Mouse (Mus musculus): ENCODE data around the gene Adcy4. TPM values are rescaled to one million over a fixed set of nuclear protein-coding genes. Genes with fewer than 3 reads are reported as not detected.

Gene Adcy4
- polyA plus RNA-seq, 1 experiment, result 0.02 TPM

DNA sequence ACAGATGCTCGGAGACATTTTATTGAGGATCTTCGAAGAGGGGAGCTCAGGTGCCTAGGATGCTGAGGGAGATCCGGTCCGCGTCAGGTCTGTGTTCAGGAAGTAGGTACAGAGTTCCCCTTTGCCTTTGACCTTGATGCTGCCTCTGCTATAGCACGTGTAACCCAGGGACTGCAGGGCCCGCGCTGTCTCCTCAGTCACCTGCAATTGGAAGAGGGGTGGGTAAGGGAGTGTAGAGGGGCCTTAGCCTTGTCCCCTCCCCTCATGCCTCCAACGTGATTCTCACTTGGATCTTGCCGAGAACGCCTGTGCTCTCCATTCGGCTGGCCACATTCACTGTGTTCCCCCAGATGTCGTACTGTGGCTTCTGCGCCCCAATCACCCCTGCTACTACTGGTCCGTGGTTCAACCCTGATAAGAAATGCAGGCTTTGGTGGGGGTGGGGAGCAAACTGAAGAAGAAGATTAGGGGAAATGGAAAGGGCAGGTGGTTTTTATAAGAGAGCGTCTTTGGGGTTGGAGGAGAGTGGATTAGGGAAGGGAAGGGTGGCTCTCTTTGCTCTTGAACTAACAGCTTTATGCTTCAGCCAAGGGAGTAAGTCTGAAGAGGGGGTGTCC, 14.7 kb downstream of the Adcy4 start:
- no peaks in the 10 kb centered on the region for H3K36me3 ChIP-seq (ENCODE audit: control insufficient read depth, insufficient read depth)
- H3K4me3 ChIP-seq (ENCODE audit: insufficient read depth, poor library complexity, severe bottlenecking), result no peak overlapping the region
- TF ChIP-seq MAX (IDR thresholded peaks at IDR 0.05) (no peak), USF1 (IDR thresholded peaks at IDR 0.05; ENCODE audit: low read depth) (no peak), MYOD1 (IDR thresholded peaks at IDR 0.05; ENCODE audit: control insufficient read depth, insufficient read length, low read depth) (no peak), MYOG (IDR thresholded peaks at IDR 0.05; ENCODE audit: control insufficient read depth, extremely low read depth, insufficient read length) (no peak), CTCF (IDR thresholded peaks at IDR 0.05; ENCODE audit: control insufficient read depth, insufficient read depth, insufficient read length) (no peak), CEBPB (IDR thresholded peaks at IDR 0.05; ENCODE audit: low read depth) (no peak), FOSL1 (IDR thresholded peaks at IDR 0.05; ENCODE audit: insufficient read depth, low read length, poor library complexity, severe bottlenecking) (no peak)
- no peak overlapping the region for H3ac ChIP-seq (ENCODE audit: control insufficient read depth, insufficient read length, low read depth)
- no peaks in the 10 kb centered on the region for H3K79me3 ChIP-seq (ENCODE audit: low read depth)
- H3K79me2 ChIP-seq (ENCODE audit: control insufficient read depth, insufficient read depth), result no peaks in the 10 kb centered on the region
- peaks cover 56% of the 10 kb centered on the region for H3K27me3 ChIP-seq (ENCODE audit: control insufficient read depth, insufficient read depth, insufficient read length)

DNA sequence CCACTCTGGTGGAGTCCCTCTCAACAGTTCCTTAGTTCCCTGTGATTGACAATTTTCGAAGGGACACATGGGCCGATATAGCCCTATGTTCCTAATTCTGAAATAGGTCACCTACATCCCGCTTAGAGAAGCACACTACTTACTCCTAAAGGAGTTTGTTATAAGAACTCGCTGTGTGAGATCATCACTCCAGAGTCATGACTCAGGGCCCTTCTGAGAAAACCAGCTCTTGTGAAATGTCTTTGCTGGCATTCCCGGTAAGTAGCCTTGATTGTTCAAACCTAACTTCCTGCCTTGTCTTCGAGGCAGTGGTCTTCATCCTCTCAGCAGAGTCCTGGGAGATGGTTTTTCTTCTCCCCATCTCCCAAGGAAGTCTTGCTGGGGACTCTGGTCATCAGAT, 15.3 kb downstream of the Adcy4 start:
- Histone ChIP-seq H3K79me3 (ENCODE audit: low read depth) (no peaks in the 10 kb centered on the region), H3K79me2 (ENCODE audit: control insufficient read depth, insufficient read depth) (no peaks in the 10 kb centered on the region), H3ac (ENCODE audit: control insufficient read depth, insufficient read length, low read depth) (no peak overlapping the region), H3K27me3 (ENCODE audit: control insufficient read depth, insufficient read depth, insufficient read length) (peaks cover 54% of the 10 kb centered on the region), H3K4me3 (ENCODE audit: insufficient read depth, poor library complexity, severe bottlenecking) (no peak overlapping the region), H3K36me3 (ENCODE audit: control insufficient read depth, insufficient read depth) (no peaks in the 10 kb centered on the region)
- TF ChIP-seq FOSL1 (IDR thresholded peaks at IDR 0.05; ENCODE audit: insufficient read depth, low read length, poor library complexity, severe bottlenecking) (no peak), MYOG (IDR thresholded peaks at IDR 0.05; ENCODE audit: control insufficient read depth, extremely low read depth, insufficient read length) (no peak)

DNA sequence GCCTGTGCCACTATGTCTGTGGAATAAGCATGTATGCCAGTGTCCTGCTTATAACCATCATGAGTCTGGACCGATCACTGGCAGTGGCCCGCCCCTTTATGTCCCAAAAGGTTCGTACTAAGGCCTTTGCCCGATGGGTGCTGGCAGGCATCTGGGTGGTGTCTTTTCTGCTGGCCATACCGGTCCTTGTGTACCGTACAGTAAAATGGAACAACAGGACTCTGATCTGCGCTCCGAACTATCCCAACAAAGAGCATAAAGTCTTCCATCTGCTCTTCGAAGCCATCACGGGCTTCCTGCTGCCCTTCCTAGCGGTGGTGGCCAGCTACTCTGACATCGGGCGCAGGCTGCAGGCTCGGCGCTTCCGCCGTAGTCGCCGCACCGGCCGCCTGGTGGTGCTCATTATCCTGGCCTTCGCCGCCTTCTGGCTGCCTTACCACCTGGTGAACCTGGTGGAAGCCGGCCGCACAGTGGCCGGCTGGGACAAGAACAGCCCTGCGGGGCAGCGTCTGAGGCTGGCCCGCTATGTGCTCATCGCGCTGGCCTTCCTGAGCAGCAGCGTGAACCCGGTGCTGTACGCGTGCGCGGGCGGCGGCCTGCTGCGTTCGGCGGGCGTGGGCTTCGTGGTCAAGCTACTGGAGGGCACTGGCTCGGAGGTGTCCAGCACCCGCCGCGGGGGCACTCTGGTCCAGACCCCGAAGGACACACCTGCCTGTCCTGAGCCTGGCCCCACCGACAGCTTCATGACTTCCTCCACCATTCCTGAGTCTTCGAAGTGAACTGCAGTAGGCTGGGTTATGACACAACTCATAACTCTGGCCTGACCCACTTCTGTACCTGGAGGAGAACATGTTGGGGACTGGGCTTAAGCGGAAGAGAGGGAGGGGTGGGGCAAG, 16.1 kb downstream of the Adcy4 start:
- no peak for TF ChIP-seq USF1 (IDR thresholded peaks at IDR 0.05; ENCODE audit: low read depth)
- no peak for TF ChIP-seq CTCF (IDR thresholded peaks at IDR 0.05; ENCODE audit: control insufficient read depth, insufficient read depth, insufficient read length)
- TF ChIP-seq FOSL1 (IDR thresholded peaks at IDR 0.05; ENCODE audit: insufficient read depth, low read length, poor library complexity, severe bottlenecking), result no peak
- no peak for TF ChIP-seq CEBPB (IDR thresholded peaks at IDR 0.05; ENCODE audit: low read depth)
- TF ChIP-seq MAX (IDR thresholded peaks at IDR 0.05), result no peak
- H3K4me3 ChIP-seq (ENCODE audit: insufficient read depth, poor library complexity, severe bottlenecking), result no peak overlapping the region

DNA sequence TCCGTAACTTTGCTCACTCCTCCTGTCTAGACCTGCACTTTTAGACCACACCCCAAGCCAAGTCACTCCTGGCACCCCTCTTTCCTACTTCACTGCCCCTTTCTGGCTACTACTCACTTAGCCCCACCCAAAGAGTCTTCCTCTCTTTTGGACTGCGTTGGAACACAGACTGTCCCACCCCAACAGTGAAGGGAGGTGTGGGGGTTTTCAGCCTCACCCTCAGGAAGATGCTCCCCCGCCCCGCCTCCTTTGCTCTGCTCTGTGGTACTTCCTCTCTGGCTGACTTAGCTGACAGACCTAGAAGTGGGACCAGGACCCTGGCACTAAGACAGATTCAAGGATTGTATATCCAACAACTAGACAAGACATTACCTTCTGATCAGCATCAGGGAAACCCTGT, 18.2 kb downstream of the Adcy4 start, which contains the start of gene Ltb4r1:
Gene Ltb4r1 (plus strand): TSS at position 267 of the 400 bp plus-strand sequence.
- peaks cover 57% of the 10 kb centered on the region for H3K27me3 ChIP-seq (ENCODE audit: control insufficient read depth, insufficient read depth, insufficient read length)
- no peaks in the 10 kb centered on the region for H3K79me3 ChIP-seq (ENCODE audit: low read depth)
- no peak for TF ChIP-seq FOSL1 (IDR thresholded peaks at IDR 0.05; ENCODE audit: insufficient read depth, low read length, poor library complexity, severe bottlenecking)
- TF ChIP-seq MAX (IDR thresholded peaks at IDR 0.05), result no peak
- no peak for TF ChIP-seq MYOG (IDR thresholded peaks at IDR 0.05; ENCODE audit: control insufficient read depth, extremely low read depth, insufficient read length)
- no peak for TF ChIP-seq CEBPB (IDR thresholded peaks at IDR 0.05; ENCODE audit: low read depth)
- TF ChIP-seq CTCF (IDR thresholded peaks at IDR 0.05; ENCODE audit: control insufficient read depth, insufficient read depth, insufficient read length), result no peak
- TF ChIP-seq USF1 (IDR thresholded peaks at IDR 0.05; ENCODE audit: low read depth), result no peak
- no peak for TF ChIP-seq MYOD1 (IDR thresholded peaks at IDR 0.05; ENCODE audit: control insufficient read depth, insufficient read length, low read depth)
- H3ac ChIP-seq (ENCODE audit: control insufficient read depth, insufficient read length, low read depth), result no peak within 1 kb of the TSS
- H3K79me2 ChIP-seq (ENCODE audit: control insufficient read depth, insufficient read depth), result no peaks in the 10 kb centered on the region
- no peaks in the 10 kb centered on the region for H3K36me3 ChIP-seq (ENCODE audit: control insufficient read depth, insufficient read depth)
- H3K4me3 ChIP-seq (ENCODE audit: insufficient read depth, poor library complexity, severe bottlenecking), result no peak within 1 kb of the TSS

More for the DNA sequence above, 16.1 kb downstream of the Adcy4 start:
- no peaks in the 10 kb centered on the region for H3K79me3 ChIP-seq (ENCODE audit: low read depth)
- no peak overlapping the region for H3ac ChIP-seq (ENCODE audit: control insufficient read depth, insufficient read length, low read depth)
- H3K36me3 ChIP-seq (ENCODE audit: control insufficient read depth, insufficient read depth), result no peaks in the 10 kb centered on the region
- no peaks in the 10 kb centered on the region for H3K79me2 ChIP-seq (ENCODE audit: control insufficient read depth, insufficient read depth)
- H3K27me3 ChIP-seq (ENCODE audit: control insufficient read depth, insufficient read depth, insufficient read length), result peaks cover 52% of the 10 kb centered on the region

DNA sequence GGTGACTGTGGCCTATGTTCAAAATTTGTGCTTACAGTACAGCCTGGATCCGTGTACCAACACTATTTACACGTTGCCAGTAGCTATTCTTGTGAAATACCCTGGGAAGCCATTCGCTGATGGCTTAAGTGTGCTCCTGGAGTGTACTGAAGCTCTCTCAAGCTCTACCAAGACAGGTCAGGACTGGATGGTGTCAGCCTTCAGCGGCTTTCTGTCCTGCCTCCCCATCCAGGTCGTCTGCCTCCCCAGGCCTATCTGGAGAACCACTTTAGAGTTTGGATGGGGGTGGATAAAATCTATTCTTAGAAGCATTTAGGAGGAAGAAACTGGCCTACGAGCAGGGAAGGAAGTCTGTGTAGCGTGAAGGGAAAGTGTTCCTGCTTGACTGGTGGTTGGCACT, 20.7 kb downstream of the Adcy4 start:
- no peaks in the 10 kb centered on the region for H3K79me3 ChIP-seq (ENCODE audit: low read depth)
- no peak for TF ChIP-seq CEBPB (IDR thresholded peaks at IDR 0.05; ENCODE audit: low read depth)
- no peak for TF ChIP-seq CTCF (IDR thresholded peaks at IDR 0.05; ENCODE audit: control insufficient read depth, insufficient read depth, insufficient read length)
- TF ChIP-seq FOSL1 (IDR thresholded peaks at IDR 0.05; ENCODE audit: insufficient read depth, low read length, poor library complexity, severe bottlenecking), result no peak
- no peak for TF ChIP-seq MAX (IDR thresholded peaks at IDR 0.05)
- no peak for TF ChIP-seq USF1 (IDR thresholded peaks at IDR 0.05; ENCODE audit: low read depth)
- TF ChIP-seq MYOG (IDR thresholded peaks at IDR 0.05; ENCODE audit: control insufficient read depth, extremely low read depth, insufficient read length), result no peak
- no peak for TF ChIP-seq MYOD1 (IDR thresholded peaks at IDR 0.05; ENCODE audit: control insufficient read depth, insufficient read length, low read depth)
- peaks cover 49% of the 10 kb centered on the region for H3K27me3 ChIP-seq (ENCODE audit: control insufficient read depth, insufficient read depth, insufficient read length)
- no peak overlapping the region for H3ac ChIP-seq (ENCODE audit: control insufficient read depth, insufficient read length, low read depth)
- no peak overlapping the region for H3K4me3 ChIP-seq (ENCODE audit: insufficient read depth, poor library complexity, severe bottlenecking)
- no peaks in the 10 kb centered on the region for H3K79me2 ChIP-seq (ENCODE audit: control insufficient read depth, insufficient read depth)
- H3K36me3 ChIP-seq (ENCODE audit: control insufficient read depth, insufficient read depth), result no peaks in the 10 kb centered on the region
